Mouse (Mus musculus) macrophage (primary cell): ENCODE results near the gene Nhlrc3. TPM values are rescaled to one million over a fixed set of nuclear protein-coding genes. Genes with fewer than 3 reads are reported as not detected.

Source experiments
- H3K27ac ChIP-seq: fragments of 350-480 bp; formaldehyde crosslinking; 2 replicates; pipeline ENCODE4 v1.9.0; 2021
- H3K36me3 ChIP-seq: fragments of 350-480 bp; formaldehyde crosslinking; 2 replicates; pipeline ENCODE4 v1.9.0; 2021; ENCODE audit errors: inconsistent target
- H3K4me3 ChIP-seq: fragments of 350-480 bp; formaldehyde crosslinking; 2 replicates; pipeline ENCODE4 v1.9.0; 2021; ENCODE audit errors: inconsistent target
- H3K79me2 ChIP-seq: fragments of 350-480 bp; formaldehyde crosslinking; 2 replicates; pipeline ENCODE4 v1.9.0; 2021; ENCODE audit errors: inconsistent target
- WGBS: methylation state at CpG from one replicate; pipeline ENCODE4 v1.1.7; 2026; ENCODE audit warnings: inconsistent platforms; ENCODE audit not compliant: missing documents; 5-methylcytosine and 5-hydroxymethylcytosine counted together
- polyA plus RNA-seq: library from polyadenylated mRNA; stranded (reverse); fragments of 250-400 nt; gene quantifications from 3 replicates; pipeline ENCODE4 v1.2.4, GENCODE M21; 2018; ENCODE audit warnings: inconsistent platforms

Nhlrc3 gene
- polyA plus RNA-seq, 1 experiment from 2014 or later = 42.1 TPM

GRCm38 (mm10) chr3:53466481-53466880, 3.3 kb upstream of the Nhlrc3 start:
- H3K36me3 ChIP-seq = peaks cover 13% of the 10 kb centered on the region
- no peak overlapping the region for H3K4me3 ChIP-seq
- 45% methylated on average over 9 of the region's 9 CpGs for WGBS
- H3K27ac ChIP-seq = no peak overlapping the region
- peaks cover 89% of the 10 kb centered on the region for H3K79me2 ChIP-seq

- 48% methylated on average over 6 of the region's 6 CpGs for WGBS
- peak overlapping the region; percentile 93 for H3K4me3 ChIP-seq
These were observed 2.2 kb upstream of the Nhlrc3 start for GRCm38 (mm10) chr3:53465330-53465729.

GRCm38 (mm10) chr3:53464146-53464698, 1.1 kb upstream of the Nhlrc3 start:
- Histone ChIP-seq H3K27ac (peak overlapping the region; percentile 42), H3K4me3 (peak overlapping the region; percentile 93), H3K36me3 (peaks cover 8% of the 10 kb centered on the region), H3K79me2 (peaks cover 86% of the 10 kb centered on the region)
- 1% methylated on average over 20 of the region's 20 CpGs for WGBS

More at GRCm38 (mm10) chr3:53465330-53465729, 2.2 kb upstream of the Nhlrc3 start:
- Histone ChIP-seq H3K27ac (no peak overlapping the region), H3K79me2 (peaks cover 91% of the 10 kb centered on the region), H3K36me3 (peaks cover 3% of the 10 kb centered on the region; the same call in 1 of the 2 replicates)

GRCm38 (mm10) chr3:53463765-53464114, 608 bp upstream of the Nhlrc3 start:
- Histone ChIP-seq H3K79me2 (peaks cover 86% of the 10 kb centered on the region), H3K4me3 (peak overlapping the region; percentile 93), H3K27ac (peak overlapping the region; percentile 94), H3K36me3 (peaks cover 7% of the 10 kb centered on the region)
- WGBS = 0% methylated on average over 27 of the region's 35 CpGs

- peak overlapping the region; percentile 93 for H3K4me3 ChIP-seq
- peak overlapping the region; percentile 94 for H3K27ac ChIP-seq
- 6% methylated on average over 9 of the region's 9 CpGs for WGBS
- H3K79me2 ChIP-seq = peaks cover 86% of the 10 kb centered on the region
- H3K36me3 ChIP-seq = peaks cover 17% of the 10 kb centered on the region
These were observed 459 bp downstream of the Nhlrc3 start for GRCm38 (mm10) chr3:53462701-53463045.

- Histone ChIP-seq H3K27ac (peak overlapping the region; percentile 94), H3K4me3 (no peak overlapping the region), H3K79me2 (peaks cover 86% of the 10 kb centered on the region), H3K36me3 (peaks cover 41% of the 10 kb centered on the region)
- 21% methylated on average over 9 of the region's 9 CpGs for WGBS
These were observed 3.0 kb downstream of the Nhlrc3 start for GRCm38 (mm10) chr3:53460106-53460505.

- Histone ChIP-seq H3K27ac (no peak overlapping the region), H3K79me2 (peaks cover 93% of the 10 kb centered on the region), H3K4me3 (no peak overlapping the region), H3K36me3 (peaks cover 65% of the 10 kb centered on the region)
- WGBS = 91% methylated on average over 5 of the region's 5 CpGs
These were observed 5.4 kb downstream of the Nhlrc3 start for GRCm38 (mm10) chr3:53457750-53458149.

- Histone ChIP-seq H3K79me2 (peaks cover 99% of the 10 kb centered on the region), H3K27ac (no peak overlapping the region), H3K36me3 (peaks cover 92% of the 10 kb centered on the region), H3K4me3 (no peak overlapping the region)
- WGBS = 93% methylated on average over 7 of the region's 7 CpGs
These were observed 8.1 kb downstream of the Nhlrc3 start for GRCm38 (mm10) chr3:53454984-53455383.

GRCm38 (mm10) chr3:53454561-53454960, 8.6 kb downstream of the Nhlrc3 start:
- peaks cover 99% of the 10 kb centered on the region for H3K79me2 ChIP-seq
- H3K36me3 ChIP-seq = peaks cover 95% of the 10 kb centered on the region
- 91% methylated on average over 6 of the region's 6 CpGs for WGBS
- no peak overlapping the region for H3K4me3 ChIP-seq
- H3K27ac ChIP-seq = no peak overlapping the region

- H3K27ac ChIP-seq = no peak overlapping the region
- 96% methylated on average over 6 of the region's 6 CpGs for WGBS
- no peak overlapping the region for H3K4me3 ChIP-seq
- H3K79me2 ChIP-seq = peaks cover 93% of the 10 kb centered on the region
- peaks cover 97% of the 10 kb centered on the region for H3K36me3 ChIP-seq
These were observed 9.1 kb downstream of the Nhlrc3 start for GRCm38 (mm10) chr3:53454005-53454404.

GRCm38 (mm10) chr3:53453346-53453745, 9.8 kb downstream of the Nhlrc3 start:
- H3K4me3 ChIP-seq = no peak overlapping the region
- H3K27ac ChIP-seq = no peak overlapping the region
- H3K36me3 ChIP-seq = peaks cover 95% of the 10 kb centered on the region
- 96% methylated on average over 7 of the region's 7 CpGs for WGBS
- H3K79me2 ChIP-seq = peaks cover 87% of the 10 kb centered on the region

- Histone ChIP-seq H3K79me2 (peaks cover 77% of the 10 kb centered on the region), H3K27ac (no peak overlapping the region), H3K36me3 (peaks cover 94% of the 10 kb centered on the region), H3K4me3 (no peak overlapping the region)
- WGBS = 94% methylated on average over 10 of the region's 10 CpGs
These were observed 10.8 kb downstream of the Nhlrc3 start for GRCm38 (mm10) chr3:53452351-53452750.

- WGBS = 93% methylated on average over 11 of the region's 11 CpGs
- Histone ChIP-seq H3K27ac (no peak overlapping the region), H3K79me2 (peaks cover 60% of the 10 kb centered on the region; the same call in 1 of the 2 replicates), H3K36me3 (peaks cover 83% of the 10 kb centered on the region), H3K4me3 (no peak overlapping the region)
These were observed 12.5 kb downstream of the Nhlrc3 start for GRCm38 (mm10) chr3:53450666-53451065.

GRCm38 (mm10) chr3:53448208-53448607, 14.9 kb downstream of the Nhlrc3 start:
- no peak overlapping the region for H3K27ac ChIP-seq
- no peak overlapping the region for H3K4me3 ChIP-seq
- peaks cover 35% of the 10 kb centered on the region; the same call in 1 of the 2 replicates for H3K79me2 ChIP-seq
- H3K36me3 ChIP-seq = peaks cover 60% of the 10 kb centered on the region
- WGBS = 19% methylated on average over 2 of the region's 2 CpGs

- Histone ChIP-seq H3K79me2 (peaks cover 21% of the 10 kb centered on the region; the same call in 1 of the 2 replicates), H3K27ac (no peak overlapping the region), H3K4me3 (no peak overlapping the region), H3K36me3 (peaks cover 45% of the 10 kb centered on the region)
- 81% methylated on average over 3 of the region's 3 CpGs for WGBS
These were observed 16.3 kb downstream of the Nhlrc3 start for GRCm38 (mm10) chr3:53446801-53447200.

- whole genome bisulfite sequencing = 95% methylated on average over 5 of the region's 5 CpGs
- Histone ChIP-seq H3K79me2 (peaks cover 8% of the 10 kb centered on the region; the same call in 1 of the 2 replicates), H3K36me3 (peaks cover 33% of the 10 kb centered on the region), H3K27ac (no peak overlapping the region), H3K4me3 (no peak overlapping the region)
These were observed 17.6 kb downstream of the Nhlrc3 start for GRCm38 (mm10) chr3:53445540-53445939.
